Mouse (Mus musculus) forebrain, embryonic 14.5 days (tissue): ENCODE results near the gene Sdf2. TPM values are rescaled to one million over a fixed set of nuclear protein-coding genes. Genes with fewer than 3 reads are reported as not detected.
A peak's percentile ranks its signal among the peaks of the same experiment; 100 is the strongest.

Experiments
- ATAC-seq: fragments of 200-750 bp; cut with Nextera tagmentation; 2 replicates; pipeline ENCODE4 v1.8.0; 2017; ENCODE audit warnings: mild to moderate bottlenecking, moderate library complexity
- DNase-seq: peaks from one replicate; pipeline ENCODE4 v3.0.0-alpha.2; 2015; ENCODE audit warnings: low spot score
- H3K27ac ChIP-seq: fragments of 300-500 bp; sonication (generic); 2 replicates; pipeline ENCODE4 v1.5.1; 2014; ENCODE audit warnings: low read depth, mild to moderate bottlenecking, control low read depth, low read length, moderate library complexity
- H3K27me3 ChIP-seq: fragments of 300-500 bp; sonication (generic); replicated peaks from 2 replicates; pipeline ENCODE4 v1.6.1; 2014; ENCODE audit warnings: low read length, control low read depth, mixed read lengths; ENCODE audit not compliant: control insufficient read depth, insufficient read depth
- H3K36me3 ChIP-seq: fragments of 300-500 bp; sonication (generic); 2 replicates; pipeline ENCODE4 v1.6.1; 2014; ENCODE audit warnings: low read length, control low read depth; ENCODE audit not compliant: control insufficient read depth, insufficient read depth
- H3K4me1 ChIP-seq: fragments of 300-500 bp; sonication (generic); 2 replicates; pipeline ENCODE4 v1.6.1; 2014; ENCODE audit warnings: antibody characterized with exemption, low read length, control low read depth; ENCODE audit not compliant: control insufficient read depth, insufficient read depth
- H3K4me2 ChIP-seq: fragments of 300-500 bp; sonication (generic); 2 replicates; pipeline ENCODE4 v1.6.1; 2014; ENCODE audit warnings: mild to moderate bottlenecking, control low read depth, low read length
- H3K4me3 ChIP-seq: fragments of 300-500 bp; sonication (generic); 2 replicates; pipeline ENCODE4 v1.5.1; 2014; ENCODE audit warnings: low read depth, low read length, control low read depth
- H3K9ac ChIP-seq: fragments of 300-500 bp; sonication (generic); 2 replicates; pipeline ENCODE4 v1.6.1; 2014; ENCODE audit warnings: mild to moderate bottlenecking, low read length, control low read depth, moderate library complexity
- H3K9me3 ChIP-seq: fragments of 300-500 bp; sonication (generic); replicated peaks from 2 replicates; pipeline ENCODE4 v1.6.1; 2016; ENCODE audit warnings: low read length, control low read depth, mixed read lengths; ENCODE audit not compliant: control insufficient read depth
- WGBS: fragments of 180-500 bp; shearing (Covaris S2); extraction: QIAGEN DNeasy Blood & Tissue Kit; methylation state at CpG from one replicate; pipeline ENCODE4 v1.1.7; 2014; 5-methylcytosine and 5-hydroxymethylcytosine counted together
- polyA plus RNA-seq: library from polyadenylated mRNA; unstranded; fragments of >200 nt; fragmentation: Nextera tagmentation; extraction: Ambion mirVana; gene quantifications from 2 replicates; pipeline ENCODE4 v1.2.1, GENCODE M21; 2014

Sdf2 gene
- polyA plus RNA-seq, 1 experiment from 2014 or later, result 90.2 TPM

DNA sequence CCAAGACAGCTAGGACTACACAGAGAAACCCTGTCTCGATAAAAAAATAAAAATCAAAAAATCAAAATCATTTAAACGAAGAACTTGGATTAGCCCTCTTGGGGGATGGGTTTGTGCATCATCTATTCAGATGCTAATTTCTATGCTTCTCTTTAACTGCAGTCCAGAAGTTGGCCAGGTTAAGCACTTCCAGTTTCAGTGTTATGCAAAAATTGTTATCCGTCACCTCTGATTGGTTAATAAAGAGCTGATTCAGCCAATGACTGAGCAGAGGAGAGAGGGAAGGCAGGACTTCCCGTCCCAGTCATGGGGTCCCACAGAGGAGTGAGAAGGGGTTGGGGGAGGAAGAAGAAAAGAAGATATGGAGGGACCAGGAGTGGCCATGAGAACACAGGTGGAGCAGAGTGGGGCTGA, 2.2 kb downstream of the Sdf2 start:
- peak; percentile 7 for DNase-seq
- Histone ChIP-seq H3K4me1 (peaks cover 19% of the 10 kb centered on the region), H3K9me3 (no peaks in the 10 kb centered on the region), H3K4me3 (no peak overlapping the region), H3K36me3 (peaks cover 20% of the 10 kb centered on the region), H3K9ac (no peak overlapping the region), H3K27me3 (no peaks in the 10 kb centered on the region), H3K27ac (no peak overlapping the region), H3K4me2 (0 out of 2 replicates have a peak overlapping the region, but pooled peaks have one; percentile 12)
- ATAC-seq, result no peak
- WGBS, result 51% methylated on average over 4 of the region's 4 CpGs

DNA sequence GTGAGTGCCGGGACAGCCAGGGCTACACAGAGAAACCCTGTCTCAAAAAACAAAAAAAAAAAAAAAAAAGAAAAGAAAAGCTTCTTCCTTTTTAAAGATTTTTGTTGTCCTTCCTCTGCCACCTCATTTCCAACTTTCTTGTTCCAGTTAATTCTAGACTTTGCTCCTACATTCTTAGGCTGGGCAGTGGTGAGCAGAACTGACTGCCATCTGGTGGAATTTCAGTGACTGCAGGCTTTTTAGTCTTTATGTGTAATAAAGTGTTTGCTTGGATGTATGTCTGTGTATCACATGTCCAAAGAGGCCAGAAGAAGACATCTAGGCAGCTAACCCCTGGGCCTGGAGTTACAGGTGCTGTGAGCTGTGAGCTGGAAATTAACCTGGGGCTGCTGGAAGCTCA, 11.1 kb downstream of the Sdf2 start:
- H3K9ac ChIP-seq, result no peak overlapping the region
- ATAC-seq (no peak), DNase-seq (no peak)
- no peaks in the 10 kb centered on the region for H3K4me1 ChIP-seq
- no peak overlapping the region for H3K27ac ChIP-seq
- no peaks in the 10 kb centered on the region for H3K27me3 ChIP-seq
- H3K4me3 ChIP-seq, result no peak overlapping the region
- peaks cover 40% of the 10 kb centered on the region for H3K36me3 ChIP-seq
- H3K9me3 ChIP-seq, result no peaks in the 10 kb centered on the region
- WGBS, result 92% methylated on average over 1 of the region's 1 CpGs
- no peak overlapping the region for H3K4me2 ChIP-seq

DNA sequence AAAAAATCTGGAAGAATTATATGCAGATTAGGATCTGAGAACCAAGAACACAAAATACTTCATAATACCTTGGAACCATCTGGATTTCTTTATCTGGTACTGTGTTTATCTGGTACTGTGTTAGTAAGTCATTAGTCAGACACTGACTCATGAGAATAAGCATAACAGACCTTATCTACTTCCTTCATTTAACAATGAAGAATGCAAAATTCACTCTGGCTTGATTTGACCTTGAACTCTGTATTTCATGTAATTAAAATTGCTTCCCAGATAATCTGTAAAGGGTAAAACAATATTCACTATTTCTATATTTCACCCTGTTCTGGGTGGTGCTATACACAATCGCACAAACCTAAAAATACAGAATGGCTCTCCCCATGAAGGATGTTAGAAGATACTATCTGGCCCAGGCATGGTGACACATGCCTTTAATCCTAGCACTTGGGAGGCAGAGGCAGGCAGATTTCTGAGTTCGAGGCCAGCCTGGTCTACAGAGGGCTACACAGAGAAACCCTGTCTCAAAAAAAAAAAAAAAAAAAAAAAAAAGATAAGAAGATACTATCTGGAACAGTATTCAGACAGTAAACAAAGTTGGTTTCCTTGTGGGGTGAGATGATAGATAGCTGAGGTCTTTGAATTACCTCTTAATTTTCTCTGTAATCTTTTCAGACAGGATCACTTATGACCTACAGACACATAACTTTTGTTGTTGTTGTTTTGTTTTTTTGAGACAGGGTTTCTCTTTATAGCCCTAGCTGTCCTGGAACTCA, 15.1 kb downstream of the Sdf2 start:
- no peaks in the 10 kb centered on the region for H3K27me3 ChIP-seq
- WGBS, result 100% methylated on average over 2 of the region's 2 CpGs
- H3K36me3 ChIP-seq, result peaks cover 28% of the 10 kb centered on the region
- peaks cover 7% of the 10 kb centered on the region; the same call in 1 of the 2 replicates for H3K4me1 ChIP-seq
- H3K9me3 ChIP-seq, result no peaks in the 10 kb centered on the region
- no peak for ATAC-seq
- peak overlapping the region; percentile 79 for H3K4me3 ChIP-seq
- H3K27ac ChIP-seq, result no peak overlapping the region
- DNase-seq, result no peak
- peak overlapping the region; percentile 75 for H3K4me2 ChIP-seq
- H3K9ac ChIP-seq, result no peak overlapping the region

DNA sequence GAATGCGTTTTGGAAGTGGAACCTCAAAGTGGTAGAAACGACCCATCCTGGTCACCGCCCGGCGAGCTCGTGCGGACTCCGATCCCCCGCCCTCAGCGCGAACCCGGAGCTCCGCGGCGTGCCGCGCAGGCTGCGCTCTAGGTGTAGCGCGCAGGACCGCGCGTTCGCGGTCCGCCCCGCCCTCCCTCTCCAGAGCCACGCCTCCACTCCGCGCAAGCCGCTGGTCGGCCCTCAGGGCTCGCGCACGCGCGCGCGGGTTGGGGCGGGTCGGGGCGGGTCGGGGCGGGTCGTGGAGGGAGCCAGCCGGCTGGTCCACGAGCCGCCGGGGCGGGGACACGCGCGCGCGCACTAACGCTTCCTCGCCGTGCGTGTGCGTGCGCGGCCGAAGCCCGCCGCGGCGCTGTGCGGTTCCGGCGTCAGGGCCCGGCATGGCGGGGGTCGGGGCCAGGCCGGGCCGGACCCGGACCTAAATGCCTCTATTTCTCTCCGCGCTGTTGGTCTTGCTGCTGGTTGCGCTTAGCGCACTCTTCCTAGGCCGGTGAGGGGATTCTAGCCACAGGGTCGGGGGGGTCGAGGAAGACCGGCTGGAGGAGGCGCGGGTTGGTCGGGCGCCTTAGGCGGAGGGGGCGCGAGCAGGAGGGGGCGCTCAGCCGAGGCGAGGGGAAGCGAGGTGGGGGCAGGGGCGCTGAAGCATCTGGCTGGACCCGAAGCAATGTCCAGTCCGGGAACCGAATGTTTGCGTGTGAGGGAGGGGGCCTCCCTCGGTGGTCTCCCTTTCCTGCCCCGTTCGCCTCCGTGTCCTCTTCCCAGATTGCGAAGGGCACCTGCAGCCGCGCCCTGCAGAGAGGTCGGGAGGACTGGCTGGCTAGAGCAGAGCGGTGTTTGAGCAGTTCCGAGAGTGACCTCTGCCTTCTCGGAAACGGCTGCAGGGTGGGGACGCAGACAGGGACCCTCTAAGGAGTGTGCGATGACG, 16.1 kb downstream of the Sdf2 start, which contains the start of gene 2610507B11Rik:
Gene 2610507B11Rik (plus strand): TSS at position 373 of the 973 bp plus-strand sequence.
- DNase-seq (peak; percentile 95), ATAC-seq (peak; percentile 97)
- H3K9ac ChIP-seq, result peak within 1 kb of the TSS; percentile 85
- under 1% methylated on average over 83 of the region's 115 CpGs for WGBS
- no peaks in the 10 kb centered on the region for H3K9me3 ChIP-seq
- peak within 1 kb of the TSS; percentile 75 for H3K4me2 ChIP-seq
- H3K27ac ChIP-seq, result peak within 1 kb of the TSS; percentile 78
- H3K36me3 ChIP-seq, result peaks cover 32% of the 10 kb centered on the region
- H3K27me3 ChIP-seq, result no peaks in the 10 kb centered on the region
- peaks cover 7% of the 10 kb centered on the region; the same call in 1 of the 2 replicates for H3K4me1 ChIP-seq
- H3K4me3 ChIP-seq, result peak within 1 kb of the TSS; percentile 79

DNA sequence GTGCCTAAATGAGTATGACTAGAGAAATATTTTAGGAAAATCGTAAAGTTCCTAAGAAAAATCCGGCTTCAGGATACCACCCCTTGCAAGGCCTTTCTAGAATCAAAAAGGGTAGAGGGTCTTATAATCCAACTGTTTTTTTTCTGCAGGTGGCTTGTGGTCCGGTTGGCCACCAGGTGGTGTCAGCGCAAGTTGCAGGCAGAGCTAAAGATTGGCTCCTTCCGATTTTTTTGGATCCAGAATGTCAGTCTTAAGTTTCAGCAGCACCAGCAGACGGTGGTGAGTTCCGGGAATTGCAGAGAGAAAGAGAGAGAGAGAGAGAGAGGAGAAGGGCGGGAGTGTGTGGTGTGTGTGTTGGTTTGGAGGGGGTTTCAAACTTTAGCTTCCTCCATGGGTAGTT, 17.0 kb downstream of the Sdf2 start:
- peak; percentile 76 for DNase-seq
- Histone ChIP-seq H3K9me3 (no peaks in the 10 kb centered on the region), H3K36me3 (peaks cover 41% of the 10 kb centered on the region), H3K27me3 (no peaks in the 10 kb centered on the region), H3K27ac (no peak overlapping the region), H3K4me2 (peak overlapping the region; percentile 75), H3K9ac (peak overlapping the region; percentile 85; the same call in 1 of the 2 replicates), H3K4me1 (peaks cover 7% of the 10 kb centered on the region; the same call in 1 of the 2 replicates), H3K4me3 (peak overlapping the region; percentile 79)
- no peak for ATAC-seq
- WGBS, result 4% methylated on average over 8 of the region's 8 CpGs

DNA sequence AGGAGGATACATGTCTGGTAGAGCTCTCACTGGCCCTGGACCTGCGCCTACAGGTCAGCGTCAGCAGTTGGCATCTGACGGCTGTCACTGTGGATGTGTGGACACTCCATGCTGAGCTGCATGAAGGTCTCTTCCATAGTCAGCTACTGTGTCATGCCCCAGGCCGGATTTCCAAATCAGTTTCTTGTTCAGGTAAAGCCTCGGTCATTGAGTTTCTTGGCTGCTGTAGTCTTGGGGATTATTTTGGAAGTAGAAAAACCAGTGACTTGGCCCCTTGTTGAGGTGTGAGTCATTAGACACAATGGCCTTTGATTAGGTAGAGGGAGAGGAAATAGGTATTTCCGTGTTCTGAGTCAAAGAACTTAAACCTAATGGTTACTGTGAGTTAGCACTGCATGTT, 20.0 kb downstream of the Sdf2 start:
- peaks cover 7% of the 10 kb centered on the region; the same call in 1 of the 2 replicates for H3K4me1 ChIP-seq
- H3K4me3 ChIP-seq, result no peak overlapping the region
- 95% methylated on average over 6 of the region's 6 CpGs for WGBS
- H3K9me3 ChIP-seq, result no peaks in the 10 kb centered on the region
- H3K27ac ChIP-seq, result no peak overlapping the region
- H3K9ac ChIP-seq, result no peak overlapping the region
- H3K27me3 ChIP-seq, result no peaks in the 10 kb centered on the region
- H3K36me3 ChIP-seq, result peaks cover 68% of the 10 kb centered on the region
- no peak overlapping the region for H3K4me2 ChIP-seq
- DNase-seq (no peak), ATAC-seq (no peak)

DNA sequence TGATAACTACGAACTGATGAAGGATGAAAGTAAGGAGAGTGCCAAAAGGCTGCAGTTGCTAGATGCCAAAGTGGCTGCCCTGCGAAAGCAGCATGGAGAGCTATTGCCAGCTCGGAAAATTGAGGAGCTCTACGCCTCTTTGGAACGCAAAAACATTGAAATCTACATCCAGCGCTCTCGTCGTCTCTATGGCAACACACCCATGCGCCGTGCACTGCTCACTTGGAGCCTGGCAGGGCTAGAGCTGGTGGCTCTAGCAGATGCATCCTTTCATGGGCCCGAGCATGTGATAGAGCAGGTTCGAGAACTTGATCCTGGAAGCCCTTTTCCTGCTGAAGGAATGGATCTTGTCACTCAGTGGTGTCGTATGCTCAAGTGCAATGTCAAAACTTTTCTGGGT, 26.4 kb downstream of the Sdf2 start:
- peaks cover 94% of the 10 kb centered on the region for H3K36me3 ChIP-seq
- no peaks in the 10 kb centered on the region for H3K9me3 ChIP-seq
- H3K4me3 ChIP-seq, result no peak overlapping the region
- no peak overlapping the region for H3K27ac ChIP-seq
- H3K27me3 ChIP-seq, result no peaks in the 10 kb centered on the region
- no peak overlapping the region for H3K4me2 ChIP-seq
- H3K4me1 ChIP-seq, result no peaks in the 10 kb centered on the region
- DNase-seq, result no peak
- 86% methylated on average over 13 of the region's 13 CpGs for WGBS
- H3K9ac ChIP-seq, result no peak overlapping the region
- ATAC-seq, result no peak

DNA sequence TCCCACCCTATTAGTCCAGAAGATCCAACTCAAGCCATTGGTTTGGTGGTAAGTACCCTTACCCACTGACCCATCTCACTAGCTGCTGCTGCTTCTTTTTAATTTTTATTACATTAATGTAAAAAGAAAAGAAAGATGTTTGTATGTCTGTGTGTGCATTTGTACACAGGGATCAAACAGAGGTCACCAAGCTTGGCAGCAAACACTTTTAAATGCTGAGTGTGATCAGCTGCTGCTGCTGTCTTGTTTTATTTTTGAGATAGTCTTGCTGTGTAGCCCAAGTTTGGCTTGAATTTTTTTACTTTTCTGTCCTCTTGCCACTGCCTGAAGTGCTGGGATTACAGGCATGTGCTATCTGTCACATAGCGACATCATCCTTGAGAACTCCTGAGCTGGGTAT, 30.1 kb downstream of the Sdf2 start:
- H3K4me2 ChIP-seq, result no peak overlapping the region
- no peaks in the 10 kb centered on the region for H3K27me3 ChIP-seq
- whole genome bisulfite sequencing, result 97% methylated on average over 1 of the region's 1 CpGs
- no peak overlapping the region for H3K9ac ChIP-seq
- no peak overlapping the region for H3K4me3 ChIP-seq
- DNase-seq (no peak), ATAC-seq (no peak)
- peaks cover 97% of the 10 kb centered on the region for H3K36me3 ChIP-seq
- no peaks in the 10 kb centered on the region for H3K4me1 ChIP-seq
- H3K27ac ChIP-seq, result no peak overlapping the region
- H3K9me3 ChIP-seq, result no peaks in the 10 kb centered on the region
